Mouse (Mus musculus) embryonic facial prominence, embryonic 14.5 days (tissue): ENCODE measurements at regions not wholly inside any gene's neighbourhood (a gene's known extent, or its start where the extent isn't known, plus 50 kb on each side); places are given as distances from the start of the nearest gene placed in this dataset.

Source experiments
- ATAC-seq: fragments of 200-750 bp; cut with Nextera tagmentation; 2 replicates; pipeline ENCODE4 v1.8.0; 2017; ENCODE audit warnings: low read depth, moderate number of reproducible peaks, moderate TSS enrichment
- DNase-seq: peaks from one replicate; pipeline ENCODE4 v3.0.0-alpha.2; 2015; ENCODE audit warnings: low spot score
- H3K27ac ChIP-seq: fragments of 300-500 bp; sonication (generic); replicated peaks from 2 replicates; pipeline ENCODE4 v1.5.1; 2014; ENCODE audit warnings: low read depth, mild to moderate bottlenecking, low read length, moderate library complexity
- H3K27me3 ChIP-seq: fragments of 300-500 bp; sonication (generic); replicated peaks from 2 replicates; pipeline ENCODE4 v1.6.1; 2014; ENCODE audit warnings: low read length; ENCODE audit not compliant: control insufficient read depth, insufficient read depth
- H3K36me3 ChIP-seq: fragments of 300-500 bp; sonication (generic); 2 replicates; pipeline ENCODE4 v1.6.1; 2014; ENCODE audit warnings: low read length, mixed read lengths; ENCODE audit not compliant: control insufficient read depth, insufficient read depth
- H3K4me1 ChIP-seq: fragments of 300-500 bp; sonication (generic); 2 replicates; pipeline ENCODE4 v1.6.1; 2014; ENCODE audit warnings: antibody characterized with exemption, low read length; ENCODE audit not compliant: control insufficient read depth, insufficient read depth
- H3K4me2 ChIP-seq: fragments of 300-500 bp; sonication (generic); 2 replicates; pipeline ENCODE4 v1.6.1; 2014; ENCODE audit warnings: low read depth, mild to moderate bottlenecking, low read length, moderate library complexity, mixed read lengths
- H3K4me3 ChIP-seq: fragments of 300-500 bp; sonication (generic); 2 replicates; pipeline ENCODE4 v1.5.1; 2014; ENCODE audit warnings: low read depth, mild to moderate bottlenecking, low read length
- H3K9ac ChIP-seq: fragments of 300-500 bp; sonication (generic); 2 replicates; pipeline ENCODE4 v1.6.1; 2014; ENCODE audit warnings: low read depth, mild to moderate bottlenecking, low read length, moderate library complexity, mixed read lengths
- H3K9me3 ChIP-seq: fragments of 300-500 bp; sonication (generic); 2 replicates; pipeline ENCODE4 v1.6.1; 2016; ENCODE audit warnings: low read length; ENCODE audit not compliant: control insufficient read depth
- WGBS: fragments of 180-500 bp; shearing (Covaris S2); extraction: QIAGEN DNeasy Blood & Tissue Kit; methylation state at CpG from one replicate; pipeline ENCODE4 v1.1.7; 2014; 5-methylcytosine and 5-hydroxymethylcytosine counted together

GRCm38 (mm10) chr5:47522161-47522942 is 460.6 kb upstream of the Slit2 start:
- DNase-seq (no peak), ATAC-seq (no peak)
- Histone ChIP-seq H3K27me3 (no peaks in the 10 kb centered on the region), H3K27ac (no peak overlapping the region), H3K9ac (no peak overlapping the region), H3K4me1 (no peaks in the 10 kb centered on the region), H3K4me2 (no peak overlapping the region), H3K4me3 (no peak overlapping the region), H3K9me3 (no peaks in the 10 kb centered on the region), H3K36me3 (no peaks in the 10 kb centered on the region)
- 72% methylated on average over 4 of the region's 4 CpGs for WGBS

- Histone ChIP-seq H3K9me3 (no peaks in the 10 kb centered on the region), H3K9ac (no peak overlapping the region), H3K27me3 (no peaks in the 10 kb centered on the region), H3K36me3 (no peaks in the 10 kb centered on the region), H3K4me1 (no peaks in the 10 kb centered on the region), H3K27ac (no peak overlapping the region), H3K4me3 (no peak overlapping the region), H3K4me2 (no peak overlapping the region)
- 86% methylated on average over 7 of the region's 7 CpGs for WGBS
- ATAC-seq (no peak), DNase-seq (no peak)
These were observed 454.3 kb upstream of the Slit2 start for GRCm38 (mm10) chr5:47528671-47529070.

- Histone ChIP-seq H3K27ac (no peak overlapping the region), H3K9ac (no peak overlapping the region), H3K9me3 (no peaks in the 10 kb centered on the region), H3K27me3 (no peaks in the 10 kb centered on the region), H3K36me3 (no peaks in the 10 kb centered on the region), H3K4me2 (no peak overlapping the region), H3K4me1 (no peaks in the 10 kb centered on the region), H3K4me3 (no peak overlapping the region)
- ATAC-seq (no peak; the same call in 1 of the 2 replicates), DNase-seq (peak; percentile 30)
These were observed 445.4 kb upstream of the Slit2 start for GRCm38 (mm10) chr5:47537532-47537931.

GRCm38 (mm10) chr5:47542248-47542647 is 440.7 kb upstream of the Slit2 start:
- no peak for ATAC-seq
- DNase-seq = no peak
- Histone ChIP-seq H3K36me3 (no peaks in the 10 kb centered on the region), H3K4me3 (no peak overlapping the region), H3K27me3 (no peaks in the 10 kb centered on the region), H3K27ac (no peak overlapping the region), H3K9ac (no peak overlapping the region), H3K4me2 (no peak overlapping the region), H3K4me1 (no peaks in the 10 kb centered on the region), H3K9me3 (no peaks in the 10 kb centered on the region)
- WGBS = 68% methylated on average over 1 of the region's 1 CpGs

GRCm38 (mm10) chr5:47556717-47557116 is 426.2 kb upstream of the Slit2 start:
- H3K9ac ChIP-seq = no peak overlapping the region
- 57% methylated on average over 1 of the region's 1 CpGs for WGBS

GRCm38 (mm10) chr5:47557152-47557800 is 425.7 kb upstream of the Slit2 start:
- no peaks in the 10 kb centered on the region for H3K9me3 ChIP-seq
- H3K36me3 ChIP-seq = no peaks in the 10 kb centered on the region
- ATAC-seq (peak; percentile 85; the same call in 1 of the 2 replicates), DNase-seq (peak; percentile 40)
- H3K27ac ChIP-seq = no peak overlapping the region
- no peak overlapping the region for H3K4me2 ChIP-seq
- H3K9ac ChIP-seq = no peak overlapping the region
- no peak overlapping the region for H3K4me3 ChIP-seq
- H3K4me1 ChIP-seq = no peaks in the 10 kb centered on the region
- H3K27me3 ChIP-seq = no peaks in the 10 kb centered on the region
- 52% methylated on average over 8 of the region's 8 CpGs for WGBS

More at GRCm38 (mm10) chr5:47556717-47557116, 426.2 kb upstream of the Slit2 start:
- no peak overlapping the region for H3K4me2 ChIP-seq
- H3K27ac ChIP-seq = no peak overlapping the region
- no peaks in the 10 kb centered on the region for H3K9me3 ChIP-seq
- no peaks in the 10 kb centered on the region for H3K36me3 ChIP-seq
- H3K4me1 ChIP-seq = no peaks in the 10 kb centered on the region
- DNase-seq = peak; percentile 43
- peak; percentile 70; the same call in 1 of the 2 replicates for ATAC-seq
- H3K4me3 ChIP-seq = no peak overlapping the region
- no peaks in the 10 kb centered on the region for H3K27me3 ChIP-seq
